Mouse (Mus musculus): ENCODE measurements at regions not wholly inside any gene's neighbourhood (a gene's known extent, or its start where the extent isn't known, plus 50 kb on each side); places are given as distances from the start of the nearest gene placed in this dataset.

GRCm38 (mm10) chr13:44108695-44109094 lies 324.1 kb downstream of the Cd83 start:
- no peak overlapping the region for H3K4me3 ChIP-seq (ENCODE audit: low read depth, low read length)
- no peak overlapping the region for H3K27ac ChIP-seq (ENCODE audit: insufficient read depth, low read depth, low read length)
- WGBS: 61% methylated on average over 11 of the region's 11 CpGs
- H3K36me3 ChIP-seq (ENCODE audit: control insufficient read depth, insufficient read depth, low read length): no peaks in the 10 kb centered on the region
- H3K27me3 ChIP-seq (ENCODE audit: control insufficient read depth, insufficient read depth, low read length): no peaks in the 10 kb centered on the region
- TF ChIP-seq POLR2A (IDR thresholded peaks at IDR 0.05; ENCODE audit: low read depth, low read length): no peak
- TF ChIP-seq CTCF (IDR thresholded peaks at IDR 0.05; ENCODE audit: extremely low read depth, insufficient read length, insufficient replicate concordance, low read depth, low read length): no peak
- H3K4me1 ChIP-seq (ENCODE audit: control insufficient read depth, insufficient read depth, insufficient read length, low read length): no peaks in the 10 kb centered on the region

- Histone ChIP-seq H3K27me3 (ENCODE audit: control insufficient read depth, insufficient read depth, low read length) (no peaks in the 10 kb centered on the region), H3K4me3 (ENCODE audit: low read depth, low read length) (no peak overlapping the region), H3K27ac (ENCODE audit: insufficient read depth, low read depth, low read length) (no peak overlapping the region), H3K4me1 (ENCODE audit: control insufficient read depth, insufficient read depth, insufficient read length, low read length) (no peaks in the 10 kb centered on the region), H3K36me3 (ENCODE audit: control insufficient read depth, insufficient read depth, low read length) (no peaks in the 10 kb centered on the region)
- no peak for TF ChIP-seq POLR2A (IDR thresholded peaks at IDR 0.05; ENCODE audit: low read depth, low read length)
- TF ChIP-seq CTCF (IDR thresholded peaks at IDR 0.05; ENCODE audit: extremely low read depth, insufficient read length, insufficient replicate concordance, low read depth, low read length): no peak
- 89% methylated on average over 5 of the region's 5 CpGs for WGBS
Observed at GRCm38 (mm10) chr13:44113043-44113442, 328.5 kb downstream of the Cd83 start.

GRCm38 (mm10) chr13:44114856-44115255 lies 330.3 kb downstream of the Cd83 start:
- H3K27me3 ChIP-seq (ENCODE audit: control insufficient read depth, insufficient read depth, low read length): no peaks in the 10 kb centered on the region
- WGBS: 93% methylated on average over 5 of the region's 5 CpGs
- no peak overlapping the region for H3K27ac ChIP-seq (ENCODE audit: insufficient read depth, low read depth, low read length)

GRCm38 (mm10) chr13:44117841-44118240 lies 333.3 kb downstream of the Cd83 start:
- peaks cover 3% of the 10 kb centered on the region; the same call in 1 of the 2 replicates for H3K4me1 ChIP-seq (ENCODE audit: control insufficient read depth, insufficient read depth, insufficient read length, low read length)
- H3K36me3 ChIP-seq (ENCODE audit: control insufficient read depth, insufficient read depth, low read length): no peaks in the 10 kb centered on the region
- H3K4me3 ChIP-seq (ENCODE audit: low read depth, low read length): no peak overlapping the region
- whole genome bisulfite sequencing: 74% methylated on average over 9 of the region's 9 CpGs
- no peak for TF ChIP-seq CTCF (IDR thresholded peaks at IDR 0.05; ENCODE audit: extremely low read depth, insufficient read length, insufficient replicate concordance, low read depth, low read length)
- no peak for TF ChIP-seq POLR2A (IDR thresholded peaks at IDR 0.05; ENCODE audit: low read depth, low read length)
- no peak overlapping the region for H3K27ac ChIP-seq (ENCODE audit: insufficient read depth, low read depth, low read length)
- H3K27me3 ChIP-seq (ENCODE audit: control insufficient read depth, insufficient read depth, low read length): no peaks in the 10 kb centered on the region

More at GRCm38 (mm10) chr13:44114856-44115255, 330.3 kb downstream of the Cd83 start:
- TF ChIP-seq POLR2A (IDR thresholded peaks at IDR 0.05; ENCODE audit: low read depth, low read length) (no peak), CTCF (IDR thresholded peaks at IDR 0.05; ENCODE audit: extremely low read depth, insufficient read length, insufficient replicate concordance, low read depth, low read length) (no peak)
- no peak overlapping the region for H3K4me3 ChIP-seq (ENCODE audit: low read depth, low read length)
- no peaks in the 10 kb centered on the region for H3K36me3 ChIP-seq (ENCODE audit: control insufficient read depth, insufficient read depth, low read length)
- H3K4me1 ChIP-seq (ENCODE audit: control insufficient read depth, insufficient read depth, insufficient read length, low read length): peaks cover 3% of the 10 kb centered on the region; the same call in 1 of the 2 replicates

- Histone ChIP-seq H3K27me3 (ENCODE audit: control insufficient read depth, insufficient read depth, low read length) (no peaks in the 10 kb centered on the region), H3K27ac (ENCODE audit: insufficient read depth, low read depth, low read length) (no peak overlapping the region), H3K36me3 (ENCODE audit: control insufficient read depth, insufficient read depth, low read length) (no peaks in the 10 kb centered on the region), H3K4me1 (ENCODE audit: control insufficient read depth, insufficient read depth, insufficient read length, low read length) (peaks cover 3% of the 10 kb centered on the region; the same call in 1 of the 2 replicates), H3K4me3 (ENCODE audit: low read depth, low read length) (no peak overlapping the region)
- WGBS: 71% methylated on average over 6 of the region's 6 CpGs
- TF ChIP-seq CTCF (IDR thresholded peaks at IDR 0.05; ENCODE audit: extremely low read depth, insufficient read length, insufficient replicate concordance, low read depth, low read length) (no peak), POLR2A (IDR thresholded peaks at IDR 0.05; ENCODE audit: low read depth, low read length) (no peak)
Observed at GRCm38 (mm10) chr13:44118846-44119245, 334.3 kb downstream of the Cd83 start.

GRCm38 (mm10) chr13:44121241-44121671 lies 336.7 kb downstream of the Cd83 start:
- TF ChIP-seq POLR2A (IDR thresholded peaks at IDR 0.05; ENCODE audit: low read depth, low read length): no peak
- TF ChIP-seq CTCF (IDR thresholded peaks at IDR 0.05; ENCODE audit: extremely low read depth, insufficient read length, insufficient replicate concordance, low read depth, low read length): no peak
- H3K4me3 ChIP-seq (ENCODE audit: low read depth, low read length): no peak overlapping the region
- WGBS: 88% methylated on average over 8 of the region's 8 CpGs

GRCm38 (mm10) chr13:44121932-44122331 lies 337.4 kb downstream of the Cd83 start:
- WGBS: 92% methylated on average over 7 of the region's 7 CpGs
- Histone ChIP-seq H3K27me3 (ENCODE audit: control insufficient read depth, insufficient read depth, low read length) (no peaks in the 10 kb centered on the region), H3K27ac (ENCODE audit: insufficient read depth, low read depth, low read length) (no peak overlapping the region), H3K36me3 (ENCODE audit: control insufficient read depth, insufficient read depth, low read length) (no peaks in the 10 kb centered on the region), H3K4me1 (ENCODE audit: control insufficient read depth, insufficient read depth, insufficient read length, low read length) (peaks cover 3% of the 10 kb centered on the region; the same call in 1 of the 2 replicates), H3K4me3 (ENCODE audit: low read depth, low read length) (no peak overlapping the region)
- TF ChIP-seq POLR2A (IDR thresholded peaks at IDR 0.05; ENCODE audit: low read depth, low read length): no peak
- TF ChIP-seq CTCF (IDR thresholded peaks at IDR 0.05; ENCODE audit: extremely low read depth, insufficient read length, insufficient replicate concordance, low read depth, low read length): no peak

More at GRCm38 (mm10) chr13:44121241-44121671, 336.7 kb downstream of the Cd83 start:
- H3K27ac ChIP-seq (ENCODE audit: insufficient read depth, low read depth, low read length): no peak overlapping the region
- H3K4me1 ChIP-seq (ENCODE audit: control insufficient read depth, insufficient read depth, insufficient read length, low read length): peaks cover 3% of the 10 kb centered on the region; the same call in 1 of the 2 replicates
- no peaks in the 10 kb centered on the region for H3K27me3 ChIP-seq (ENCODE audit: control insufficient read depth, insufficient read depth, low read length)
- no peaks in the 10 kb centered on the region for H3K36me3 ChIP-seq (ENCODE audit: control insufficient read depth, insufficient read depth, low read length)

Measured in small intestine, adult 2 months (tissue).